Mouse (Mus musculus): ENCODE measurements around the gene Rasl10b.

DNA sequence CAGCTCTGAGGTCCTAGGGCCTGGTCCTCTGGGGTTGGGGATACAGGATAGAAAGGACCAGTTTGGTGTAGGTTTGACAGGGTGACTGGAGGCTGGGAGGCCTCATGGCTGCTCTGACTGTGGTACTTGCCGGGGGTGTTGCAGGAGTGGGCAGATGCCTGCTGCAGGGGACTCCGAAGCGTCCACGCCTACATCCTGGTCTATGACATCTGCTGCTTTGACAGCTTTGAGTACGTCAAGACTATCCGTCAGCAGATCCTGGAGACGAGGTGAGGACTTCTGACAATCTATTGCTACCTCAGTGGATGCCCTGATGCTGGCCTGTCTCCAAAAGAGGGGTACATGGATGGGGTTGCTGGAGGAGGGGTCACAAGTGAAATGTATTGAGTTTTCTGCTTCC lies 8.8 kb downstream of the Rasl10b start:
- no peak for TF ChIP-seq POLR2A (IDR thresholded peaks at IDR 0.05; ENCODE audit: insufficient read length, low read depth)
- TF ChIP-seq TCF12 (IDR thresholded peaks at IDR 0.05; ENCODE audit: insufficient read depth, poor library complexity, severe bottlenecking) = no peak
- no peak for TF ChIP-seq E2F4 (IDR thresholded peaks at IDR 0.05; ENCODE audit: insufficient read depth)
- TF ChIP-seq MYOG (IDR thresholded peaks at IDR 0.05; ENCODE audit: control insufficient read depth in 1 of 3, insufficient read depth in 1 of 3, insufficient read length in 2 of 3, low read depth in 2 of 3) = no peak
- TF ChIP-seq CEBPB (IDR thresholded peaks at IDR 0.05; ENCODE audit: insufficient read depth, poor library complexity, severe bottlenecking) = no peak
- no peak for TF ChIP-seq USF1 (IDR thresholded peaks at IDR 0.05; ENCODE audit: low read depth)
- no peak for TF ChIP-seq POLR2AphosphoS2 (IDR thresholded peaks at IDR 0.05; ENCODE audit: insufficient read length, low read depth)
- TF ChIP-seq REST (IDR thresholded peaks at IDR 0.05; ENCODE audit: insufficient read depth, insufficient read length) = no peak
- TF ChIP-seq MYOD1 (IDR thresholded peaks at IDR 0.05; ENCODE audit: control insufficient read depth in 1 of 3, insufficient read length in 2 of 3, low read depth in 2 of 3) = no peak
- no peak for TF ChIP-seq SRF (IDR thresholded peaks at IDR 0.05; ENCODE audit: control insufficient read depth, insufficient read length, low read depth)
- TF ChIP-seq MAX (IDR thresholded peaks at IDR 0.05; ENCODE audit: low read depth) = no peak
- TF ChIP-seq TCF3 (IDR thresholded peaks at IDR 0.05; ENCODE audit: insufficient read length, low read depth) = no peak

Measured in myocyte (in vitro differentiated cells).